Mouse (Mus musculus) c-Kit-positive CD71-positive TER-119-positive erythroid progenitor cells, embryonic 14.5 days (primary cell): Measurements from ENCODE around the gene Nipa2.

Source experiments
- DNase-seq: peaks from one replicate; pipeline ENCODE4 v3.0.0-alpha.2; 2013; ENCODE audit warnings: low spot score

The Nipa2 gene

GRCm38 (mm10) chr7:55962004-55962908 lies at the start of gene Nipa2:
Gene Nipa2, minus strand, starts transcription at chr7:55962476.
- DNase-seq: peak; percentile 88

GRCm38 (mm10) chr7:56011018-56011333 lies 48.7 kb upstream of the Nipa2 start:
- no peak for DNase-seq

- no peak for DNase-seq
These were observed 48.2 kb upstream of the Nipa2 start for GRCm38 (mm10) chr7:56010318-56011017.

GRCm38 (mm10) chr7:55998997-55999396 lies 36.7 kb upstream of the Nipa2 start:
- DNase-seq: no peak

- DNase-seq: no peak
These were observed 32.7 kb upstream of the Nipa2 start for GRCm38 (mm10) chr7:55995013-55995412.

GRCm38 (mm10) chr7:55991858-55992257 lies 29.6 kb upstream of the Nipa2 start:
- DNase-seq: no peak

- DNase-seq: no peak
These were observed 28.9 kb upstream of the Nipa2 start for GRCm38 (mm10) chr7:55991129-55991528.

- DNase-seq: peak; percentile 71
These were observed 24.4 kb upstream of the Nipa2 start for GRCm38 (mm10) chr7:55986526-55987214.

- DNase-seq: no peak
These were observed 22.5 kb upstream of the Nipa2 start for GRCm38 (mm10) chr7:55984754-55985153.

- DNase-seq: no peak
These were observed 20.8 kb upstream of the Nipa2 start for GRCm38 (mm10) chr7:55983107-55983506.

- peak; percentile 54 for DNase-seq
These were observed 19.9 kb upstream of the Nipa2 start for GRCm38 (mm10) chr7:55982010-55982700.

- DNase-seq: peak; percentile 40
These were observed 19.2 kb upstream of the Nipa2 start for GRCm38 (mm10) chr7:55981511-55981910.

- DNase-seq: no peak
These were observed 12.2 kb upstream of the Nipa2 start for GRCm38 (mm10) chr7:55974429-55974828.

GRCm38 (mm10) chr7:55969415-55969814 lies 7.1 kb upstream of the Nipa2 start:
- no peak for DNase-seq

- DNase-seq: peak; percentile 40
These were observed 6.1 kb upstream of the Nipa2 start for GRCm38 (mm10) chr7:55968258-55968901.

- DNase-seq: no peak
These were observed 4.7 kb upstream of the Nipa2 start for GRCm38 (mm10) chr7:55966866-55967460.

- no peak for DNase-seq
These were observed 1.8 kb downstream of the Nipa2 start for GRCm38 (mm10) chr7:55960506-55960905.

- no peak for DNase-seq
These were observed 2.5 kb downstream of the Nipa2 start for GRCm38 (mm10) chr7:55959801-55960200.

GRCm38 (mm10) chr7:55957916-55958315 lies 4.4 kb downstream of the Nipa2 start:
- no peak for DNase-seq

GRCm38 (mm10) chr7:55957178-55957577 lies 5.1 kb downstream of the Nipa2 start:
- no peak for DNase-seq

- no peak for DNase-seq
These were observed 6.2 kb downstream of the Nipa2 start for GRCm38 (mm10) chr7:55956054-55956453.
